Mouse (Mus musculus): ENCODE measurements around the gene Tanc1. TPM values are rescaled to one million over a fixed set of nuclear protein-coding genes. Genes with fewer than 3 reads are reported as not detected.
A peak's percentile ranks its signal among the peaks of the same experiment; 100 is the strongest.

Gene Tanc1
- polyA plus RNA-seq, 1 experiment from 2014 or later = 27.7 TPM

- Histone ChIP-seq H3K9me3 (peaks cover 12% of the 10 kb centered on the region), H3K4me1 (peaks cover 10% of the 10 kb centered on the region), H3K4me3 (no peak overlapping the region), H3K27me3 (ENCODE audit: poor library complexity, severe bottlenecking) (no peaks in the 10 kb centered on the region), H3K27ac (no peak overlapping the region), H3K36me3 (replicated peaks) (peaks cover 15% of the 10 kb centered on the region)
- WGBS = 95% methylated on average over 18 of the region's 18 CpGs
- no peak for DNase-seq (ENCODE audit: extremely low spot score, low spot score)
Measured at GRCm38 (mm10) chr2:59637040-59637785, 25.4 kb downstream of the Tanc1 start.

GRCm38 (mm10) chr2:59642722-59643121, 30.9 kb downstream of the Tanc1 start:
- no peak overlapping the region for H3K4me3 ChIP-seq
- DNase-seq (ENCODE audit: extremely low spot score, low spot score) = no peak
- no peaks in the 10 kb centered on the region for H3K9me3 ChIP-seq
- WGBS = 91% methylated on average over 8 of the region's 8 CpGs
- peaks cover 11% of the 10 kb centered on the region for H3K36me3 ChIP-seq (replicated peaks)
- H3K4me1 ChIP-seq = peaks cover 46% of the 10 kb centered on the region
- H3K27me3 ChIP-seq (ENCODE audit: poor library complexity, severe bottlenecking) = peaks cover 16% of the 10 kb centered on the region
- no peak overlapping the region for H3K27ac ChIP-seq

DNA sequence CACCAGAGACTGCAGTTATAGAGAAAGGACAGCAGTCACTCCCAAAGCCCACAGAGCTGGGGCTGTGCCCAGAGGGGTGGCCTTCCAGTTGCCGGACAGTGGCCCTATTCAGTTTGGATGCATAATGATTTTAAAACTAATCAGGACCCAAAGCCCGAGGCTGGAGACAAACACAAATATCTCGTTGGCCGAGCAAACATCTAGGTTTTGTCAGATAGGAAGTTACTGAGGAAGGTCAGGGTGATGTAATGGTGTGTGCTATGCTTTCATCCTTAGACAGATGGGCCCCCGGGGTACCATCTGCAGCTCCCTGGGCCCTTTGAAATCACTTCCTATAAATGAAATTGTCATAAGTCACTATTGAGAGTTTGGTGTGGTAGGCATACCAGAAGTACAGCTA, 33.0 kb downstream of the Tanc1 start:
- WGBS = 52% methylated on average over 5 of the region's 5 CpGs
- peaks cover 60% of the 10 kb centered on the region for H3K4me1 ChIP-seq
- no peak for DNase-seq (ENCODE audit: extremely low spot score, low spot score)
- peaks cover 7% of the 10 kb centered on the region for H3K36me3 ChIP-seq (replicated peaks)
- H3K27ac ChIP-seq = peak overlapping the region; percentile 66
- no peaks in the 10 kb centered on the region for H3K9me3 ChIP-seq
- peaks cover 33% of the 10 kb centered on the region for H3K27me3 ChIP-seq (ENCODE audit: poor library complexity, severe bottlenecking)
- no peak overlapping the region for H3K4me3 ChIP-seq

- Histone ChIP-seq H3K9me3 (no peaks in the 10 kb centered on the region), H3K4me3 (no peak overlapping the region), H3K27me3 (ENCODE audit: poor library complexity, severe bottlenecking) (peaks cover 33% of the 10 kb centered on the region), H3K36me3 (replicated peaks) (peaks cover 7% of the 10 kb centered on the region), H3K27ac (peak overlapping the region; percentile 57; the same call in 1 of the 2 replicates), H3K4me1 (peaks cover 60% of the 10 kb centered on the region)
- 72% methylated on average over 3 of the region's 3 CpGs for WGBS
- DNase-seq (ENCODE audit: extremely low spot score, low spot score) = no peak
Measured at GRCm38 (mm10) chr2:59645515-59645914, 33.7 kb downstream of the Tanc1 start.

- H3K4me3 ChIP-seq = no peak overlapping the region
- DNase-seq (ENCODE audit: extremely low spot score, low spot score) = no peak
- no peak overlapping the region for H3K27ac ChIP-seq
- H3K9me3 ChIP-seq = no peaks in the 10 kb centered on the region
- peaks cover 7% of the 10 kb centered on the region for H3K36me3 ChIP-seq (replicated peaks)
- peaks cover 33% of the 10 kb centered on the region for H3K27me3 ChIP-seq (ENCODE audit: poor library complexity, severe bottlenecking)
- 87% methylated on average over 20 of the region's 20 CpGs for WGBS
- peaks cover 55% of the 10 kb centered on the region for H3K4me1 ChIP-seq
Measured at GRCm38 (mm10) chr2:59646740-59647390, 35.0 kb downstream of the Tanc1 start.

- no peak for DNase-seq (ENCODE audit: extremely low spot score, low spot score)
- peaks cover 62% of the 10 kb centered on the region for H3K4me1 ChIP-seq
- peaks cover 7% of the 10 kb centered on the region for H3K36me3 ChIP-seq (replicated peaks)
- no peak overlapping the region for H3K4me3 ChIP-seq
- no peaks in the 10 kb centered on the region for H3K9me3 ChIP-seq
- H3K27me3 ChIP-seq (ENCODE audit: poor library complexity, severe bottlenecking) = peaks cover 33% of the 10 kb centered on the region
- H3K27ac ChIP-seq = no peak overlapping the region
- 9% methylated on average over 12 of the region's 12 CpGs for WGBS
Measured at GRCm38 (mm10) chr2:59648444-59648843, 36.6 kb downstream of the Tanc1 start.

- H3K4me1 ChIP-seq = peaks cover 65% of the 10 kb centered on the region
- no peaks in the 10 kb centered on the region for H3K9me3 ChIP-seq
- peaks cover 33% of the 10 kb centered on the region for H3K27me3 ChIP-seq (ENCODE audit: poor library complexity, severe bottlenecking)
- DNase-seq (ENCODE audit: extremely low spot score, low spot score) = no peak
- 95% methylated on average over 8 of the region's 8 CpGs for WGBS
- no peak overlapping the region for H3K4me3 ChIP-seq
- peaks cover 6% of the 10 kb centered on the region for H3K36me3 ChIP-seq (replicated peaks)
- H3K27ac ChIP-seq = no peak overlapping the region
Measured at GRCm38 (mm10) chr2:59651801-59652200, 40.0 kb downstream of the Tanc1 start.

DNA sequence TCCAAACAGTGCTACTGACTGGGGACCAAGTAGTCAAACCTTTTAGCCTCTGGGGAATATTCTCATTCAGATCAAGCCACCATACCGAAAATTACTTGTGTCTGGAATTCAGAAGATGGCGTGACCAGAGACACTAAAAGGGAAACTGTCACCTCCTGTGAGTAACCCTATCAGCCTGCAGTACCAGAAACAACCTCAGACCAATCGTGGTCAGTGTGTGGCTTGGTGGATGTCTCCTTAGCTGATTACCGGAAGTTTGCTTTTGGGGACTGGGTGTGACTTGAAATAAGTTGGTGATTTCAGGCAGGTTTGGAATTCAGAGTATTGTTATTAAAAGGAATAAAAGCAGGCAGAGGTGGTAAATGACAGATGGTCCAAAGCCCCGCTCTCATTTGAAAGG, 40.9 kb downstream of the Tanc1 start:
- Histone ChIP-seq H3K4me1 (peaks cover 61% of the 10 kb centered on the region), H3K27ac (0 out of 2 replicates have a peak overlapping the region, but pooled peaks have one; percentile 65), H3K9me3 (no peaks in the 10 kb centered on the region), H3K27me3 (ENCODE audit: poor library complexity, severe bottlenecking) (peaks cover 24% of the 10 kb centered on the region), H3K36me3 (replicated peaks) (0 out of 2 replicates have a peak, but pooled peaks cover 3% of the 10 kb centered on the region), H3K4me3 (no peak overlapping the region)
- 69% methylated on average over 5 of the region's 5 CpGs for WGBS
- DNase-seq (ENCODE audit: extremely low spot score, low spot score) = no peak

GRCm38 (mm10) chr2:59653306-59654165, 41.7 kb downstream of the Tanc1 start:
- no peaks in the 10 kb centered on the region for H3K9me3 ChIP-seq
- no peak for DNase-seq (ENCODE audit: extremely low spot score, low spot score)
- no peak overlapping the region for H3K4me3 ChIP-seq
- peak overlapping the region; percentile 65; the same call in 1 of the 2 replicates for H3K27ac ChIP-seq
- H3K36me3 ChIP-seq (replicated peaks) = 0 out of 2 replicates have a peak, but pooled peaks cover 3% of the 10 kb centered on the region
- 35% methylated on average over 8 of the region's 8 CpGs for WGBS
- H3K4me1 ChIP-seq = peaks cover 53% of the 10 kb centered on the region
- peaks cover 16% of the 10 kb centered on the region for H3K27me3 ChIP-seq (ENCODE audit: poor library complexity, severe bottlenecking)

DNA sequence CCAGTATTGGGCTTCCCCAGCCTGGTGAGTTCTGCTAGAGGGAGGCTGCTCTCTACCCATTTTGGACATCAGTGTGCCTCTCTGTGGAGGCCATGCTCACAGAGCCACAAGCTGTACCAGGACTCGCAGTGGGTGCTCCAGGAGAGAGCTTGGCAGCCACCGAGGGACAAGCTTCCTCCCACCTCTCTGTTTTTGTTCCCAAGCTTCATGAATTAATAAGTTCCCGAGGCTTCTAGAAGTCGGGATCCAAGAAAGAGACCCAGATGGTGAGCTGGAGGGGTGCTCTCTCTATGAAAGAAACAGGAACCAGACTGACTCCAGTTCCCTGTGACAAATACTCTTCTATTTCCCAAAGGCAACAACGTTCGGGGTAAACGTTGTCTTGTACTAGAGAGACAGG, 43.6 kb downstream of the Tanc1 start:
- 67% methylated on average over 7 of the region's 7 CpGs for WGBS
- peaks cover 63% of the 10 kb centered on the region for H3K4me1 ChIP-seq

GRCm38 (mm10) chr2:59656680-59657079, 44.8 kb downstream of the Tanc1 start:
- DNase-seq (ENCODE audit: extremely low spot score, low spot score) = no peak
- Histone ChIP-seq H3K4me3 (no peak overlapping the region), H3K4me1 (peaks cover 75% of the 10 kb centered on the region), H3K36me3 (replicated peaks) (0 out of 2 replicates have a peak, but pooled peaks cover 3% of the 10 kb centered on the region), H3K9me3 (no peaks in the 10 kb centered on the region), H3K27me3 (ENCODE audit: poor library complexity, severe bottlenecking) (0 out of 2 replicates have a peak, but pooled peaks cover 6% of the 10 kb centered on the region), H3K27ac (no peak overlapping the region)
- 66% methylated on average over 5 of the region's 5 CpGs for WGBS

More for the DNA sequence above, 43.6 kb downstream of the Tanc1 start:
- Histone ChIP-seq H3K9me3 (no peaks in the 10 kb centered on the region), H3K27ac (peak overlapping the region; percentile 40; the same call in 1 of the 2 replicates), H3K4me3 (no peak overlapping the region), H3K27me3 (ENCODE audit: poor library complexity, severe bottlenecking) (0 out of 2 replicates have a peak, but pooled peaks cover 6% of the 10 kb centered on the region), H3K36me3 (replicated peaks) (0 out of 2 replicates have a peak, but pooled peaks cover 3% of the 10 kb centered on the region)
- DNase-seq (ENCODE audit: extremely low spot score, low spot score) = no peak

DNA sequence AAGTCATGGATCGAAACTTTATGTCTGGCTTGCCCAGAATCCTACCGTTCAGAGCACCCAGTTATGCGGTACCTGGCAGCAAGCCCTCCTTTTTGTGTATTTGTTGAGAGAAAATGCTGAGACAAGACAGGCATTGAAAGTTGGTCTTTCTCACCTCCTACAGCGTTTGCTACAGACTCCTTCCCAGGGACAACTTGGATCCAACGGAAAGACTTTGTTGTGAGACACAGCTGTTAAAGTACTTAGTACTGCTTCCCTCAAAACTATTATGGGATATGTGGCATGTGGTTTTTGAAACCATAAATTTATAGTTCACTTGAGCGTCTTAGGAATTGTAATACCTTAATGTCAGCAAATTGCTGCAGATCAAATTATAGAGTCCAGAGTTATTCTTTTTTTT, 47.8 kb downstream of the Tanc1 start:
- WGBS = 94% methylated on average over 6 of the region's 6 CpGs
- Histone ChIP-seq H3K36me3 (replicated peaks) (0 out of 2 replicates have a peak, but pooled peaks cover 2% of the 10 kb centered on the region), H3K4me3 (no peak overlapping the region), H3K27me3 (ENCODE audit: poor library complexity, severe bottlenecking) (0 out of 2 replicates have a peak, but pooled peaks cover 6% of the 10 kb centered on the region), H3K4me1 (peaks cover 61% of the 10 kb centered on the region), H3K27ac (no peak overlapping the region), H3K9me3 (no peaks in the 10 kb centered on the region)
- no peak for DNase-seq (ENCODE audit: extremely low spot score, low spot score)
